Mouse (Mus musculus) retina, postnatal 7 days (tissue): ENCODE results near the gene Afdn.
"Not testable (repeated sequence)": the region's sequence is repeated elsewhere in the genome, so short reads cannot be mapped to it uniquely, and the experiment has no call there.

ENCODE experiments used
- DNase-seq: peaks from one replicate; pipeline ENCODE4 v3.0.0-alpha.2; 2012; ENCODE audit warnings: low read depth, low spot score

Gene Afdn

DNA sequence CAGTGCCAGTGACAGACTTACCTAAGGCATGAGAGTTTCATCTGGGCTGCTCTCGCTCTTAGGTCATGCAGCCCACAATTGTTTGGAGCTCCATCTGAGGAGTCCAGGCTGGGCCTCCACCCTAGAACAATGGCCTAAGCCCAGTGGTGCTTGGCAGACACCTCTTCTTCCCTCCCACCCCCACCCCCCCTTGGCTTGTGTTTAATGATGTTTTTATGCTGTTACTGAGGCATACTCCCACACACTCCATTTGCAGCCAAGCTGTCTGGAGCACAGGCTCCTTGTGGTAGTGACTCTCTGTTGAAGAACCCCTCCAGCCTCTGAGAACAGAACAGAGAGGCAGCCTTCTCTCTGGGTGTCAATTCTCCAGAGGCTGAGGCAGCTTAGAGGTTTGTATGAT is 113.9 kb downstream of the Afdn start:
- no peak for DNase-seq

- no peak for DNase-seq
Observed at GRCm38 (mm10) chr17:13877460-13877859, 117.1 kb downstream of the Afdn start.

DNA sequence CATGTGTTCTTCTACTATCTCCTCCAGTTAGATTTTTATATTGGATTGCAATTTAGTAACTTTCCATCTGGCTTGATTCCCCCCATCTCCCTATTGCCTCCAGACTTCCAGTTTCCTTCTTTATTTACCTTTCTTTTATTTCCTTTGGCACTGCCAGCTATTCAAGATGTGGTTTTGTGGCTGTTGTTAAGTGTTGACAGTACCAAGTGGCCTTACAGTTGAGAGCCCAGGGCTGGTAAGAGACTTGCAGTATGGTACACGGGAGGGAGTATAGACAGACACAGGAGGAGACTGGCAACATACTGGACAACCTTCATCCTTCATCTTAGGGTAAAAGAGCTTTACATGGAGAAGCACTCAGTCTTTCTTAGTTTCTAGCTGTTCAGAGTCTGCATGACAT is 119.4 kb downstream of the Afdn start:
- no peak for DNase-seq

- no peak for DNase-seq
Observed at GRCm38 (mm10) chr17:13883540-13883939, 123.2 kb downstream of the Afdn start.

GRCm38 (mm10) chr17:13889818-13890434 is 129.6 kb downstream of the Afdn start:
- no peak for DNase-seq

DNA sequence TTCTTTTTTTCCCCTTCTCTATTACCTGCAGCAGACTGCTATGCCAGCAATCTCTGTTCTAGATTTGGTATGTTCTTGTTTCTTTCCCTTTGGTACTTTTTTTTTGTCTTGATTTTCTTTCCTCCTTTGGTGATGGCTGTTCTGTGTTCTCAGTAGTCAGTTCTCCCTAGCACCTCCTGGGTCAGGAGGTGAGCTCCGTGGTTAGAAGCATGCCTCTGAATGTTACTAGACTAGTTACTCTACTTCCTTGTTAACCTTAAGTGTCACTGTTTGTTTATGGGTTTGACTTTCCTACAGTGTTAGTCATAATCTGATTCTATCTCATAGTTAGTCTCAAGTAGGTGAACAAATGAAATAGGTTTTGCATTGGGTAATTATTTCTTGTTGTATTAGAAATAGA is 130.6 kb downstream of the Afdn start:
- DNase-seq = no peak

DNA sequence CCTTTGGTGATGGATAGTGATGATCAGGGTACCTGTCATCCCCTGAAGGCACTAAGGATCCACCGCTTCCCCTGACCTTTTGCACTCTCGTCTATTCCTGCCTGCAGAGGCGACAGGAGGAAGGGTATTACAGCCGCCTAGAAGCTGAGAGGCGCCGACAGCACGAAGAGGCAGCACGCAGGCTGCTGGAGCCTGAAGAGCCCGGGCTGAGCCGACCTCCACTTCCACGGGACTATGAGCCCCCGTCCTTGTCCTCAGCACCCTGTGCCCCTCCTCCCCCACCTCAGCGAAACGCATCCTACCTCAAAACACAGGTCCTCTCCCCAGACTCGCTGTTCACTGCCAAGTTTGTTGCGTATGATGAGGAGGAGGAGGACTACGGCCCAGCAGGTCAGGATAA is 138.5 kb downstream of the Afdn start:
- no peak for DNase-seq

- no peak for DNase-seq
Observed at GRCm38 (mm10) chr17:13899241-13899640, 138.9 kb downstream of the Afdn start.

DNA sequence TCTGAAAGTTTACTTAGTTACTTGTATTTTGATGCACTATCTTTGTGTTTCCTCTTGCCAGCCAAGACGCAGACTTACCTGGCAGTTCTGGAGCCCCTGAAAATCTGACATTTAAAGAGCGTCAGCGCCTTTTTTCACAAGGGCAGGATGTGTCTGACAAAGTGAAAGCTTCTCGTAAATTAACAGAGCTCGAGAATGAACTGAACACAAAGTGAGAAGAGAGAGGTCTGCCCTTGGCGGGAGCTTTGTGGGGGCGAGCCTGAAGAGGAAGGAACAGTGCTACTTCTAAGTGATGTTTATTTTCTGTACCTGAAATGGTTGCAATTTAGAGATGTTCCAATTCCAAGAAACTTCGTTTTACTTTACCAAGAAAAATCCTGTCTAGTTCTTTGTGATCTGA is 143.5 kb downstream of the Afdn start:
- no peak for DNase-seq

- DNase-seq = no peak
Observed at GRCm38 (mm10) chr17:13907082-13907481, 146.7 kb downstream of the Afdn start.

- DNase-seq = no peak
Observed at GRCm38 (mm10) chr17:13907681-13908080, 147.3 kb downstream of the Afdn start.

- no peak for DNase-seq
Observed at GRCm38 (mm10) chr17:13913951-13914350, 153.6 kb downstream of the Afdn start.

DNA sequence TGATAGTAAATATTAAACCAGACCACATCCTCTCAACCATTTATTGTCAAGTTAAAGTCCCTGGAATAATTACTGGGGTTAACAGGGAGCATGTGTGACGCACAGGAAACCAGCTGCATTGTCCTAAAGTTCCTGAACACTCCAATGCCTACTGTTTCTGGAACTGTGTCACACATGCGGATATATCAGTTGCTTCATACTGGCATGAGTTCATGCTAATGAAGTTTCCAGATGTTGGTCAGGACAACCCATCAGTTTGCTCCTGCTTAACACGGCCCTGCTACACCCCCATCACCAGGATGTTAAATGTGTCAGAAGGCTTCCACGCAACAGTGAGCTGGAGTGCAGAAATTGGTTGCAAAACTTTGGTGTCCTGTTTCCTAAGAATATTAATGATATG is 154.2 kb downstream of the Afdn start:
- no peak for DNase-seq

DNA sequence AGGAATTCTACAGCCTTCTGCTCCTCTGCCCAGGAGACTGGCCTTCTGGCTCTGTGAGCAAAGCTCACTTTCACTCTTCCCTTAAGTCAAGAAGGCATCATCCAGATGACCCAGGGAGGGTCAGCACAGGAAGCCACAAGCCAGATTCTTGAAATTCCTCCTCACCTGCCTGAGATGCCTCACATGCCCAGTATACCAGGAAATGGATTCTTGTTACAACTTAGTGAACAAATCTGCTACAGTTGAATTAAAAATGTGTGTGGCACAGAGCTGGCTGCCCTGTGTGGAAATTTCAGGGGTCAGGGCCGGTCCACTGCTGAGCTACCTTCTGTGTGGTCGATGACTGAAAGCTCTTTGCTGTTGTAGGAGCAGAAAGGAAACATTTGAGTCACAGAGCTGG is 160.4 kb downstream of the Afdn start:
- DNase-seq = no peak

DNA sequence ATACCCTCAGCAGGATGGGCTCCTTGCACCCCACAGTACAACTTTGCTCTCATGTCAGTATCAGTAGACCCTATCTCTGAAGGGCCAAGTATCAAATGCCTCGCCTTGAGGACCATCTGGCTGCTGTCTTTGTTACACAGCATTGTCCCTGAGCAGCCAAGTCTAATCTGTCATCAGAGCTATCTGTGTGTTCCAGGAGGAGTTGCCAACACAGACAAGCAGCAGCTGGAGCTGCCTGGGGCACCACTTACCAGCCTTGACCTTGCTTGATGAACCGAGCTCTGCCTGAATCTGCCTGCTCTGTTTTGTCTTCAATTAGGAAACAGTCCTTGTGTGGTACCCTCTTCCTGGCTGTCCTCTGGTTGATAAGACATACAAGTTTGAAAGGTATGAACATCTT is 163.1 kb downstream of the Afdn start:
- no peak for DNase-seq

DNA sequence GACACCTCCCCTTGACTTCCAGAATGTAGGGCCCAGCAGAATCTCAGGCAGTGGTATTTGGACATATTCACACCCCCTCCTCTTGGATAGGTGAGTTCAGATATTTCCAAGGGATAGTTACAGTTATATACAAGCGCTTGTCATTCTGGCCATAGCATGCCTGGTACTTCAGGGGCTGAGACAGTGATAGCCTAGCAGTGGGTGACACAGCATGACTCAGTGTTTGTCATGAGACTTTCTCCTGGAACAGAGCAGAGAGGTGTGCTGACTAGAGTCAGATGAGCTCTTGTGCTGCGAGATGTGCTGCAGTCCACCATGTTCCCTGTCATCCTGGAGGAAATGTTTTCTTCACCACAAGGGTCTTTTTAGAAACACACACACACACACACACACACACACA is 164.2 kb downstream of the Afdn start:
- DNase-seq = no peak

GRCm38 (mm10) chr17:13925931-13926330 is 165.6 kb downstream of the Afdn start:
- DNase-seq = no peak

DNA sequence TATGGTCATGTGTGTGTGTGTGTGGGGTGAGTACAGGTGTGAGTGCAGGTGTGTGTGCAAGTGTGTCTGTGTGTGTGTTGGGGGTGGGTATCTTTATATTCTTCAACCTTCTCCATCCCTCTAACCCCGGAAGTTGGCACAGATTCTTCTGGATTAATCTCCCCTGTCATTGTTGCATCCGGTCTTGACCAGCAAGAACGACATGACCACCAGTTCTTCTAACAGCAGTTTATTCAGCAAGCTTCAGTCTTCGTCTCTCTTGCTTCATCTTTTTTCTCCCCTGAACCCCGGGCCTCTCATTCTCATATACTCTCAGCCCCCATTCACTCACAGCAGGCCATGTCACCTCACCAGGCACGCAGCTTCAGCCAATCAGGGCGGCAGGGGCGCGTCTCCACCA is 170.1 kb downstream of the Afdn start:
- no peak for DNase-seq

DNA sequence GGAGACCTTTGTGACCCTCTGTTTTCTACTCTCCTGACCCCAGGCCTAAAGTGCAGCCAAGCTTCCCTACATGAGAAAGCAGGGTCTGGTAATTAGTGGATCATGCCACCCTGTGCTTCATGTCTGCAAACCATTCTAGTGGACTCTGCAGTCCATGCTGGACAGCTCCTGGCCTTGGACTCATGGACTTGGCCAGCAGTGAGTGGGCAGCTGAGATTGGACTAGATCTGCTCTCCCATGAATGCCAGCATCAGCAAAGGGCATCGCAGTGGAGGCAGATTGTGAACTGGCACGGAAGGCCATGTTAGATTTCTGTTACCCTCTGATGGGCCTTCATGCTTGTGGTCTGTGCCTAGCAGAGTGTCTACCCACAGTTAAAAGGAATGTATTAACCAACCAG is 175.0 kb downstream of the Afdn start:
- DNase-seq = not testable (repeated sequence)

DNA sequence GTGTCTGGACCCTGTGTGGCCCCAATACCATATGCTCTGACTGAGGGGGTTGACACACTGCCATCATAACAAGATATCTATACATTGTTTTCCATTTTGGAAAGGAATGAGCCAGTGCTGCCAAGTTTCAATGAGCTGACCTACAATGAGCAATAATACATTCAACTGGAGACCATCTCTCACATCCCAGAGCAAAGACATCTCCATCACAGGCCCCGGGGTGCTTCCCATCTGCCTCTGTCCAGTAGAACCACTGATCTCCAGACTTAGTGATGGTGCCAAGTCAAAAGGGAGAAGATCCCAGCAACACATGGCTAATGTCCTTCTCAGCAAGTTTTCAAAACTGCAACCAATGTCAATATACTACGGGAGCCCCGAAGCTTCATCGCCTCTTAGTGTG is 177.4 kb downstream of the Afdn start:
- DNase-seq = no peak

DNA sequence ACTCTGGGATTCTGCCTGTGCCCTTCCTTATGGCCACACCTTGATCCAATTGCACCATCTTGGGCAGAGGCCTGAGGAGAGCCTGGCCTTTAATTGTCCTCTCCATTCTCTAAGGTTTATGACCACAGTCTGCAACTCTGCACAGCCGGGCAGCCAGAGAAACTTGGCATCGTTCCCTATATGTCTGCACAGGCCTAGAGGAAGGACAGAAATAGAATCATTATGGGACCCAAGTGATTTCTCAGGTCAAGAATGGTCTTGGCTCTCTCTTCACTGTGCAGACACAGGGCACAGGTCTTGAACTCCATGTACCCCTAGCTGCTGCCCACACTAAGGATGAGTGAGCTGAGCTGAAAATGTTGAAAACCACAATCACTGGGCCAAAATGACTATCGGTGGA is 178.3 kb downstream of the Afdn start:
- no peak for DNase-seq

- DNase-seq = not testable (repeated sequence)
Observed at GRCm38 (mm10) chr17:13939231-13939630, 178.9 kb downstream of the Afdn start.

GRCm38 (mm10) chr17:13940487-13940886 is 180.1 kb downstream of the Afdn start:
- DNase-seq = no peak

- DNase-seq = not testable (repeated sequence)
Observed at GRCm38 (mm10) chr17:13948073-13948472, 187.7 kb downstream of the Afdn start, which contains the start of gene Gm7168. Gene Gm7168, plus strand, starts transcription at chr17:13948373.
